In the genomic region with DNA sequence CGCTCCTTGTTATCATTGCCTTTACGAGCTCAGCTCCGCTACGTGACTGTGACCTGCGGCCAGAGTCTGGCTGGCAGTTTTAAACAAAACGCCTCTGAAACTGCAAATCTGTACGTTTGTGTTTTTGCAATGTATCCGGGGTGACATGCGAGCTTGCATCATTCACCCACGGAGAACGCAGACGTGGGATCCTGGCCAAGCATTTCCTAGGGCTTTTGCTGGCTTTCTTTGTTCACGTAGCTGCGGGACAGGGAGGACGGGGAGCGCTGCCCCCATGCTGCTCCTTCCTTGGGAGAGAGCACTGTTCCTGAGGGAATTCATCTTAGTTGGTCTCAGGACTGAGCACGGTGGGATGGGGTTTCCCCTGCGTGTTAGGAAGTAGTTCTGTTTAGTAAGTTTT, we compare ENCODE assay signal across 7 mouse cellular contexts. TPM values are rescaled to one million over a fixed set of nuclear protein-coding genes. Genes with fewer than 3 reads are reported as not detected.
A peak's percentile ranks its signal among the peaks of the same experiment; 100 is the strongest.
DNase-seq lines count a peak whose midpoint lies in the region; ATAC-seq and TF ChIP-seq lines count a peak whose summit lies in the region.

No protein-coding gene starts in this region.

- peak overlapping the region; percentile 74 for H3K4me2 ChIP-seq in kidney, postnatal 0 days (ENCODE audit: low read length)
- peak overlapping the region; percentile 83 for H3K4me2 ChIP-seq in embryonic facial prominence, embryonic 13.5 days
- peak overlapping the region; percentile 65 for H3K4me2 ChIP-seq in hindbrain, embryonic 16.5 days (ENCODE audit: low read length)
- peak overlapping the region; percentile 70 for H3K4me2 ChIP-seq in neural tube, embryonic 13.5 days

- H3K27ac ChIP-seq in kidney, postnatal 0 days: peak overlapping the region; percentile 97
- H3K27ac ChIP-seq in embryonic facial prominence, embryonic 13.5 days: peak overlapping the region; percentile 41; the same call in 1 of the 2 replicates
- H3K27ac ChIP-seq in hindbrain, embryonic 16.5 days (ENCODE audit: low read depth, low read length): no peak overlapping the region
- H3K27ac ChIP-seq in neural tube, embryonic 13.5 days (replicated peaks): no peak overlapping the region

- peak overlapping the region; percentile 92 for H3K4me3 ChIP-seq in kidney, postnatal 0 days (replicated peaks; ENCODE audit: low read depth, low read length)
- peak overlapping the region; percentile 89; the same call in 1 of the 2 replicates for H3K4me3 ChIP-seq in embryonic facial prominence, embryonic 13.5 days
- H3K4me3 ChIP-seq in hindbrain, embryonic 16.5 days (ENCODE audit: low read length): no peak overlapping the region
- H3K4me3 ChIP-seq in neural tube, embryonic 13.5 days: peak overlapping the region; percentile 89

- TF ChIP-seq CTCF in kidney, postnatal 0 days (IDR thresholded peaks at IDR 0.05; ENCODE audit: low read depth): no peak

- no peaks in the 10 kb centered on the region for H3K9me3 ChIP-seq in kidney, postnatal 0 days (replicated peaks; ENCODE audit: low read length)
- no peaks in the 10 kb centered on the region for H3K9me3 ChIP-seq in embryonic facial prominence, embryonic 13.5 days
- no peaks in the 10 kb centered on the region for H3K9me3 ChIP-seq in hindbrain, embryonic 16.5 days (ENCODE audit: control insufficient read depth, low read length)
- no peaks in the 10 kb centered on the region for H3K9me3 ChIP-seq in neural tube, embryonic 13.5 days

- WGBS in kidney, postnatal 0 days: 26% methylated on average over 18 of the region's 18 CpGs
- WGBS in embryonic facial prominence, embryonic 13.5 days: 51% methylated on average over 18 of the region's 18 CpGs
- WGBS in hindbrain, embryonic 16.5 days: 40% methylated on average over 18 of the region's 18 CpGs
- 42% methylated on average over 18 of the region's 18 CpGs for WGBS in neural tube, embryonic 13.5 days

- ATAC-seq in kidney, postnatal 0 days (replicated peaks; ENCODE audit: low FRiP score, low read depth): no peak
- no peak for ATAC-seq in embryonic facial prominence, embryonic 13.5 days (ENCODE audit: insufficient number of reproducible peaks, insufficient read depth, low FRiP score, low TSS enrichment, low read depth)
- no peak for ATAC-seq in hindbrain, embryonic 16.5 days
- no peak for ATAC-seq in neural tube, embryonic 13.5 days (ENCODE audit: low read depth)
- no peak for ATAC-seq in monocyte, adult 5-6 weeks (replicated peaks; ENCODE audit: insufficient number of reproducible peaks, low FRiP score, low TSS enrichment, poor library complexity, severe bottlenecking)

- H3K36me3 ChIP-seq in kidney, postnatal 0 days (ENCODE audit: insufficient read depth, low read length): 0 out of 2 replicates have a peak, but pooled peaks cover 3% of the 10 kb centered on the region
- peaks cover 15% of the 10 kb centered on the region for H3K36me3 ChIP-seq in embryonic facial prominence, embryonic 13.5 days
- no peaks in the 10 kb centered on the region for H3K36me3 ChIP-seq in hindbrain, embryonic 16.5 days (ENCODE audit: control insufficient read depth, insufficient read depth, low read length)
- peaks cover 15% of the 10 kb centered on the region for H3K36me3 ChIP-seq in neural tube, embryonic 13.5 days

- H3K9ac ChIP-seq in kidney, postnatal 0 days (ENCODE audit: low read depth, low read length): peak overlapping the region; percentile 86; the same call in 1 of the 2 replicates
- H3K9ac ChIP-seq in embryonic facial prominence, embryonic 13.5 days: peak overlapping the region; percentile 32; the same call in 1 of the 2 replicates
- peak overlapping the region; percentile 25; the same call in 1 of the 2 replicates for H3K9ac ChIP-seq in hindbrain, embryonic 16.5 days (ENCODE audit: low read depth, low read length)
- peak overlapping the region; percentile 95; the same call in 1 of the 2 replicates for H3K9ac ChIP-seq in neural tube, embryonic 13.5 days

- no peaks in the 10 kb centered on the region for H3K27me3 ChIP-seq in kidney, postnatal 0 days (ENCODE audit: insufficient read depth, low read length)
- no peaks in the 10 kb centered on the region for H3K27me3 ChIP-seq in embryonic facial prominence, embryonic 13.5 days
- no peaks in the 10 kb centered on the region for H3K27me3 ChIP-seq in hindbrain, embryonic 16.5 days (replicated peaks; ENCODE audit: control insufficient read depth, insufficient read depth, low read length)
- no peaks in the 10 kb centered on the region for H3K27me3 ChIP-seq in neural tube, embryonic 13.5 days

- DNase-seq in kidney, postnatal 0 days (ENCODE audit: low spot score): no peak
- DNase-seq in kidney, adult 18-20 months: no peak
- no peak for DNase-seq in gastrocnemius, adult 8-10 months (ENCODE audit: low spot score in 2 of 2)

- H3K4me1 ChIP-seq in kidney, postnatal 0 days (replicated peaks; ENCODE audit: insufficient read depth, low read length): peaks cover 44% of the 10 kb centered on the region
- peaks cover 81% of the 10 kb centered on the region for H3K4me1 ChIP-seq in embryonic facial prominence, embryonic 13.5 days
- H3K4me1 ChIP-seq in hindbrain, embryonic 16.5 days (ENCODE audit: control insufficient read depth, insufficient read depth, low read depth, low read length): peaks cover 61% of the 10 kb centered on the region
- peaks cover 77% of the 10 kb centered on the region for H3K4me1 ChIP-seq in neural tube, embryonic 13.5 days (replicated peaks)

RNA-seq across cellular contexts. Expression of a gene that starts 2.4 kb away (rescaled TPM):
- 87.6 and 93.7 TPM in 2 replicates for polyA plus RNA-seq in kidney, postnatal 0 days (2015; fragmentation: Nextera tagmentation; extraction: Ambion mirVana)
- 44.3 and 47.3 TPM in 2 replicates for polyA plus RNA-seq in embryonic facial prominence, embryonic 13.5 days (2015; fragmentation: Nextera tagmentation; extraction: Ambion mirVana)
- 53.9 and 63.4 TPM in 2 replicates for polyA plus RNA-seq in hindbrain, embryonic 16.5 days (2015; fragmentation: Nextera tagmentation; extraction: Ambion mirVana)
- 57.6 and 67.0 TPM in 2 replicates for polyA plus RNA-seq in neural tube, embryonic 13.5 days (2015; fragmentation: Nextera tagmentation; extraction: Ambion mirVana)
- total RNA-seq in monocyte, adult 5-6 weeks (2017): 65.4 to 73.2 TPM (median 72.7 TPM) in 3 replicates
- total RNA-seq in gastrocnemius, adult 8-10 months (2022): 10 to 100 TPM; 42.6 to 56.1 (median 50.7) TPM

Comparison
In these comparisons a context has a peak if more than half of its experiments do, and no peak if none do; other contexts are left out.
1. H3K27ac ChIP-seq: peak in kidney, postnatal 0 days (single experiment) and embryonic facial prominence, embryonic 13.5 days (single experiment); none in hindbrain, embryonic 16.5 days (single experiment) and neural tube, embryonic 13.5 days (single experiment).
2. H3K9ac ChIP-seq: peak in every context shown above with its lines; median percentile 95 in neural tube, embryonic 13.5 days; 86 in kidney, postnatal 0 days; 32 in embryonic facial prominence, embryonic 13.5 days; 25 in hindbrain, embryonic 16.5 days.
3. Peak in every context shown above with its lines, with median percentiles within 50 percentile points of each other: H3K4me2 ChIP-seq.